Mouse (Mus musculus) heart, postnatal 25 days (tissue): ENCODE data around the gene Rnf169. TPM values are rescaled to one million over a fixed set of nuclear protein-coding genes. Genes with fewer than 3 reads are reported as not detected.

Source experiments
- total RNA-seq, 2 experiments: library from RNA; stranded (reverse); gene quantifications; 2 replicates each; pipeline ENCODE4 v1.2.3; 2021

The Rnf169 gene
- total RNA-seq, 2 experiments from 2014 or later: 9.8 to 10.2 TPM

Other genes starting within 250 kb of the Rnf169 start
- not detected for gene Olfr521, start 216.9 kb downstream of the Rnf169 start, total RNA-seq
- 1 to 10 TPM; 4.1 to 4.2 TPM for gene Neu3, start 152.0 kb downstream of the Rnf169 start, total RNA-seq
- not detected for gene Xrra1, start 121.3 kb downstream of the Rnf169 start, total RNA-seq
- 10 to 100 TPM; 46.3 to 47.2 TPM for gene Spcs2, start 117.0 kb downstream of the Rnf169 start, total RNA-seq
- under 1 TPM in 1 of 2 experiments, not detected in 1; 0.36 TPM for gene Chrdl2, start 25.7 kb upstream of the Rnf169 start, total RNA-seq
- gene Pold3, start 141.1 kb upstream of the Rnf169 start, total RNA-seq: 1 to 10 TPM; 9.4 to 9.8 TPM
- gene Lipt2, start 178.8 kb upstream of the Rnf169 start, total RNA-seq: 1 to 10 TPM; 4.6 to 5.3 TPM
- 1 to 10 TPM; 1.0 to 1.1 TPM for gene Kcne3, start 196.1 kb upstream of the Rnf169 start, total RNA-seq
- 1 to 10 TPM; 5.6 to 7.7 TPM for gene Pgm2l1, start 246.9 kb upstream of the Rnf169 start, total RNA-seq